Mouse (Mus musculus) C3H10T1/2 (cell line): Measurements from ENCODE around the gene Rap2c. TPM values are rescaled to one million over a fixed set of nuclear protein-coding genes. Genes with fewer than 3 reads are reported as not detected.

Experiments used
- polyA plus RNA-seq, 2 experiments: library from polyadenylated mRNA; unstranded; fragments of >200 nt; fragmentation: generic; extraction: Trizol; gene quantifications; one replicate each; pipeline ENCODE4 v1.2.1; 2012; ENCODE audit warnings: missing spikeins in 2 of 2

Rap2c gene
- 1 to 10 TPM in 1 of 2 experiments, under 1 TPM in 1; 0.41 to 4.9 TPM for polyA plus RNA-seq

GRCm38 (mm10) chrX:51017851-51018785 is at the start of gene Rap2c:
Rap2c (minus strand) TSS chrX:51018018.

Other genes with a start within 250 kb of the Rap2c start
- gene Stk26, start 177.0 kb downstream of the Rap2c start, polyA plus RNA-seq, result not detected
- not detected for gene Frmd7, start 75.3 kb downstream of the Rap2c start, polyA plus RNA-seq
- not detected for gene Mbnl3, start 188.5 kb upstream of the Rap2c start, polyA plus RNA-seq